In genomic region chr13:59656975-59657388, GRCm38 (mm10) we compare ENCODE assay signal across 9 mouse cellular contexts. TPM values are rescaled to one million over a fixed set of nuclear protein-coding genes. Genes with fewer than 3 reads are reported as not detected.
DNase-seq lines count a peak whose midpoint lies in the region; ATAC-seq and TF ChIP-seq lines count a peak whose summit lies in the region.
"Had no signal": no experiment of that assay in that cellular context is flagged by ENCODE, and none has a peak within 500 bp of the region (broad histone marks: within the 10 kb centered on the region; RNA-seq: fewer than 3 reads in every experiment).

No protein-coding gene starts in this region.

- no peak for TF ChIP-seq POLR2A in spleen, adult 2 months (IDR thresholded peaks at IDR 0.05; ENCODE audit: low read depth, low read length)

- 29% methylated on average over 4 of the region's 4 CpGs for WGBS in spleen, adult 2 months
- under 1% methylated on average over 4 of the region's 4 CpGs for WGBS in forebrain, embryonic 15.5 days
- 69% methylated on average over 4 of the region's 4 CpGs for WGBS in limb, embryonic 12.5 days
- 31% methylated on average over 4 of the region's 4 CpGs for WGBS in neural tube, embryonic 12.5 days

- TF ChIP-seq CTCF in spleen, adult 2 months (IDR thresholded peaks at IDR 0.05; ENCODE audit: extremely low read depth, insufficient read depth, insufficient read length, insufficient replicate concordance): no peak

- H3K27ac ChIP-seq in spleen, adult 2 months (ENCODE audit: insufficient read depth, low read length): peak overlapping the region; percentile 55
- peak overlapping the region; percentile 83 for H3K27ac ChIP-seq in forebrain, embryonic 15.5 days (replicated peaks)
- H3K27ac ChIP-seq in limb, embryonic 12.5 days: 0 out of 2 replicates have a peak overlapping the region, but pooled peaks have one; percentile 23
- peak overlapping the region; percentile 16; the same call in 1 of the 2 replicates for H3K27ac ChIP-seq in neural tube, embryonic 12.5 days
- H3K27ac ChIP-seq: limb, embryonic 13.5 days had no signal

- H3K9ac ChIP-seq in forebrain, embryonic 15.5 days (replicated peaks): no peak overlapping the region
- H3K9ac ChIP-seq in limb, embryonic 12.5 days (replicated peaks): no peak overlapping the region
- 0 out of 2 replicates have a peak overlapping the region, but pooled peaks have one; percentile 8 for H3K9ac ChIP-seq in neural tube, embryonic 12.5 days
- H3K9ac ChIP-seq: limb, embryonic 13.5 days had no signal

- H3K4me3 ChIP-seq in spleen, adult 2 months (ENCODE audit: extremely low read depth, insufficient read depth, insufficient read length): no peak overlapping the region
- H3K4me3 ChIP-seq in forebrain, embryonic 15.5 days: no peak overlapping the region
- H3K4me3 ChIP-seq in limb, embryonic 12.5 days (replicated peaks): no peak overlapping the region
- H3K4me3 ChIP-seq in neural tube, embryonic 12.5 days: no peak overlapping the region
- H3K4me3 ChIP-seq: limb, embryonic 13.5 days had no signal

- H3K4me2 ChIP-seq in forebrain, embryonic 15.5 days (replicated peaks): no peak overlapping the region
- H3K4me2 ChIP-seq in limb, embryonic 12.5 days: no peak overlapping the region
- H3K4me2 ChIP-seq in neural tube, embryonic 12.5 days (replicated peaks): 0 out of 2 replicates have a peak overlapping the region, but pooled peaks have one; percentile 14
- H3K4me2 ChIP-seq: limb, embryonic 13.5 days had no signal

- H3K27me3 ChIP-seq in spleen, adult 2 months (ENCODE audit: control insufficient read depth, insufficient read depth, low read length): no peaks in the 10 kb centered on the region
- H3K27me3 ChIP-seq in forebrain, embryonic 15.5 days: no peaks in the 10 kb centered on the region
- H3K27me3 ChIP-seq in limb, embryonic 12.5 days: no peaks in the 10 kb centered on the region
- H3K27me3 ChIP-seq in neural tube, embryonic 12.5 days (replicated peaks): no peaks in the 10 kb centered on the region
- H3K27me3 ChIP-seq: limb, embryonic 13.5 days had no signal

- H3K36me3 ChIP-seq in spleen, adult 2 months (ENCODE audit: control insufficient read depth, insufficient read depth, low read length): 0 out of 2 replicates have a peak, but pooled peaks cover 2% of the 10 kb centered on the region
- H3K36me3 ChIP-seq in forebrain, embryonic 15.5 days: peaks cover 14% of the 10 kb centered on the region; the same call in 1 of the 2 replicates
- H3K36me3 ChIP-seq in limb, embryonic 12.5 days: peaks cover 48% of the 10 kb centered on the region
- peaks cover 42% of the 10 kb centered on the region for H3K36me3 ChIP-seq in neural tube, embryonic 12.5 days

- no peaks in the 10 kb centered on the region for H3K9me3 ChIP-seq in forebrain, embryonic 15.5 days
- H3K9me3 ChIP-seq in limb, embryonic 12.5 days: no peaks in the 10 kb centered on the region
- peaks cover 4% of the 10 kb centered on the region; the same call in 1 of the 2 replicates for H3K9me3 ChIP-seq in neural tube, embryonic 12.5 days
- H3K9me3 ChIP-seq: limb, embryonic 13.5 days had no signal

- DNase-seq in spleen, adult 2 months (ENCODE audit: low read depth in 1 of 2, low spot score in 2 of 2): no peak
- DNase-seq in spleen, postnatal 14 days (ENCODE audit: low spot score in 2 of 2): no peak
- no peak for DNase-seq in testis, postnatal 10 days (ENCODE audit: low spot score)
- DNase-seq in layer of hippocampus, adult 11-12 months (ENCODE audit: low spot score): no peak
- no peak for DNase-seq in gastrocnemius, adult 8-10 months (ENCODE audit: low spot score in 2 of 2)

- H3K4me1 ChIP-seq in spleen, adult 2 months (ENCODE audit: control insufficient read depth, insufficient read depth, insufficient read length): peaks cover 16% of the 10 kb centered on the region
- H3K4me1 ChIP-seq in forebrain, embryonic 15.5 days: peaks cover 33% of the 10 kb centered on the region
- H3K4me1 ChIP-seq in limb, embryonic 12.5 days (replicated peaks): peaks cover 6% of the 10 kb centered on the region; the same call in 1 of the 2 replicates
- peaks cover 42% of the 10 kb centered on the region for H3K4me1 ChIP-seq in neural tube, embryonic 12.5 days

- ATAC-seq in forebrain, embryonic 15.5 days (replicated peaks): 0 out of 2 replicates have a peak, but pooled peaks have one; percentile 46
- no peak for ATAC-seq in limb, embryonic 12.5 days (ENCODE audit: insufficient number of reproducible peaks, insufficient read depth, low FRiP score, low TSS enrichment, low read depth)
- ATAC-seq in neural tube, embryonic 12.5 days (ENCODE audit: low FRiP score, low read depth): peak; percentile 68

RNA-seq across cellular contexts. Expression of gene Golm1, which starts 18.6 kb away (rescaled TPM):
- polyA plus RNA-seq in spleen, adult 2 months (2012; rRNA removed): 6.1 and 6.6 TPM in 2 replicates
- polyA plus RNA-seq in forebrain, embryonic 15.5 days (2015; fragmentation: Nextera tagmentation; extraction: Ambion mirVana): 48.2 and 48.6 TPM in 2 replicates
- polyA plus RNA-seq in limb, embryonic 12.5 days (2016; fragmentation: Nextera tagmentation; extraction: Ambion mirVana): 55.3 and 59.9 TPM in 2 replicates
- 101 and 105 TPM in 2 replicates for polyA plus RNA-seq in neural tube, embryonic 12.5 days (2016; fragmentation: Nextera tagmentation; extraction: Ambion mirVana)
- total RNA-seq in gastrocnemius, adult 8-10 months (2022): 1 to 10 TPM; 5.5 to 9.3 (median 7.5) TPM

RNA-seq across cellular contexts. Expression of gene 4921517D22Rik, which starts 36.9 kb away (rescaled TPM):
- polyA plus RNA-seq in spleen, adult 2 months (2012; rRNA removed): not detected in 2 replicates
- not detected in 2 replicates for polyA plus RNA-seq in forebrain, embryonic 15.5 days (2015; fragmentation: Nextera tagmentation; extraction: Ambion mirVana)
- not detected in 2 replicates for polyA plus RNA-seq in limb, embryonic 12.5 days (2016; fragmentation: Nextera tagmentation; extraction: Ambion mirVana)
- not detected in 2 replicates for polyA plus RNA-seq in neural tube, embryonic 12.5 days (2016; fragmentation: Nextera tagmentation; extraction: Ambion mirVana)
- total RNA-seq in gastrocnemius, adult 8-10 months (2022): not detected
- polyA plus RNA-seq: limb, embryonic 13.5 days had no signal

RNA-seq across cellular contexts. Expression of gene Spata31d1a, which starts 53.1 kb away (rescaled TPM):
- not detected in 2 replicates for polyA plus RNA-seq in spleen, adult 2 months (2012; rRNA removed)
- 0.15 and 0.29 TPM in 2 replicates for polyA plus RNA-seq in forebrain, embryonic 15.5 days (2015; fragmentation: Nextera tagmentation; extraction: Ambion mirVana)
- not detected in 2 replicates for polyA plus RNA-seq in limb, embryonic 12.5 days (2016; fragmentation: Nextera tagmentation; extraction: Ambion mirVana)
- 0.06 TPM in 1 of 2 replicates, not detected in the other for polyA plus RNA-seq in neural tube, embryonic 12.5 days (2016; fragmentation: Nextera tagmentation; extraction: Ambion mirVana)
- total RNA-seq in gastrocnemius, adult 8-10 months (2022): not detected
- polyA plus RNA-seq: limb, embryonic 13.5 days had no signal

RNA-seq across cellular contexts. Expression of gene Spata31d1b, which starts 55.1 kb away (rescaled TPM):
- not detected in 2 replicates for polyA plus RNA-seq in spleen, adult 2 months (2012; rRNA removed)
- not detected in 2 replicates for polyA plus RNA-seq in forebrain, embryonic 15.5 days (2015; fragmentation: Nextera tagmentation; extraction: Ambion mirVana)
- polyA plus RNA-seq in limb, embryonic 12.5 days (2016; fragmentation: Nextera tagmentation; extraction: Ambion mirVana): not detected in 2 replicates
- not detected in 2 replicates for polyA plus RNA-seq in neural tube, embryonic 12.5 days (2016; fragmentation: Nextera tagmentation; extraction: Ambion mirVana)
- not detected for total RNA-seq in gastrocnemius, adult 8-10 months (2022)
- polyA plus RNA-seq: limb, embryonic 13.5 days had no signal

Comparison
In these comparisons a context has a peak if more than half of its experiments do, and no peak if none do; other contexts are left out.
1. H3K27ac ChIP-seq: peak in every context shown above with its lines; median percentile 83 in forebrain, embryonic 15.5 days; 55 in spleen, adult 2 months; 23 in limb, embryonic 12.5 days; 16 in neural tube, embryonic 12.5 days.